Mouse (Mus musculus) lung, embryonic 15.5 days (tissue): ENCODE measurements at regions not wholly inside any gene's neighbourhood (a gene's known extent, or its start where the extent isn't known, plus 50 kb on each side); places are given as distances from the start of the nearest gene placed in this dataset.
"Not testable (repeated sequence)": the region's sequence is repeated elsewhere in the genome, so short reads cannot be mapped to it uniquely, and the experiment has no call there.

Experiments
- ATAC-seq: fragments of 200-750 bp; cut with Nextera tagmentation; 2 replicates; pipeline ENCODE4 v1.8.0; 2017; ENCODE audit warnings: moderate number of reproducible peaks, borderline replicate concordance; ENCODE audit not compliant: low FRiP score, low TSS enrichment; ENCODE audit errors: extremely low read depth
- H3K27ac ChIP-seq: fragments of 300-500 bp; sonication (generic); 2 replicates; pipeline ENCODE4 v1.5.1; 2015; ENCODE audit warnings: moderate library complexity, mild to moderate bottlenecking, inconsistent platforms
- H3K27me3 ChIP-seq: fragments of 300-500 bp; sonication (generic); 2 replicates; pipeline ENCODE4 v1.6.1; 2015; ENCODE audit warnings: inconsistent platforms
- H3K36me3 ChIP-seq: fragments of 300-500 bp; sonication (generic); 2 replicates; pipeline ENCODE4 v1.6.1; 2015; ENCODE audit warnings: inconsistent platforms
- H3K4me1 ChIP-seq: fragments of 300-500 bp; sonication (generic); 2 replicates; pipeline ENCODE4 v1.6.1; 2015; ENCODE audit warnings: inconsistent platforms
- H3K4me2 ChIP-seq: fragments of 300-500 bp; sonication (generic); 2 replicates; pipeline ENCODE4 v1.6.1; 2015; ENCODE audit warnings: inconsistent platforms, mild to moderate bottlenecking, moderate library complexity
- H3K4me3 ChIP-seq: fragments of 300-500 bp; sonication (generic); 2 replicates; pipeline ENCODE4 v1.5.1; 2015; ENCODE audit warnings: mild to moderate bottlenecking, inconsistent platforms
- H3K9ac ChIP-seq: fragments of 300-500 bp; sonication (generic); 2 replicates; pipeline ENCODE4 v1.6.1; 2015; ENCODE audit warnings: inconsistent platforms
- H3K9me3 ChIP-seq: fragments of 300-500 bp; sonication (generic); 2 replicates; pipeline ENCODE4 v1.6.1; 2016; ENCODE audit warnings: inconsistent platforms
- WGBS: fragments of 180-500 bp; shearing (Covaris S2); methylation state at CpG from one replicate; pipeline ENCODE4 v1.1.7; 2015; 5-methylcytosine and 5-hydroxymethylcytosine counted together

GRCm38 (mm10) chr1:42607466-42608043, 88.0 kb upstream of the Pou3f3 start:
- H3K27me3 ChIP-seq, H3K36me3 ChIP-seq, H3K4me2 ChIP-seq, H3K4me1 ChIP-seq, H3K9me3 ChIP-seq, H3K4me3 ChIP-seq, H3K27ac ChIP-seq, H3K9ac ChIP-seq: not testable (repeated sequence)
- WGBS, result 87% methylated on average over 4 of the region's 4 CpGs
- peak; percentile 27; the same call in 1 of the 2 replicates for ATAC-seq

GRCm38 (mm10) chr1:42623766-42624165, 71.8 kb upstream of the Pou3f3 start:
- no peak; the same call in 1 of the 2 replicates for ATAC-seq
- Histone ChIP-seq H3K27me3 (no peaks in the 10 kb centered on the region), H3K27ac (no peak overlapping the region), H3K4me2 (no peak overlapping the region), H3K9me3 (no peaks in the 10 kb centered on the region), H3K36me3 (no peaks in the 10 kb centered on the region), H3K4me1 (peaks cover 8% of the 10 kb centered on the region), H3K4me3 (no peak overlapping the region), H3K9ac (no peak overlapping the region)
- WGBS, result 68% methylated on average over 6 of the region's 6 CpGs

GRCm38 (mm10) chr1:42628800-42629199, 66.8 kb upstream of the Pou3f3 start:
- Histone ChIP-seq H3K36me3 (no peaks in the 10 kb centered on the region), H3K9me3 (no peaks in the 10 kb centered on the region), H3K4me2 (no peak overlapping the region), H3K4me3 (no peak overlapping the region), H3K27ac (no peak overlapping the region), H3K27me3 (no peaks in the 10 kb centered on the region), H3K9ac (no peak overlapping the region), H3K4me1 (peaks cover 17% of the 10 kb centered on the region)
- 34% methylated on average over 12 of the region's 12 CpGs for WGBS
- ATAC-seq, result no peak

- no peaks in the 10 kb centered on the region for H3K36me3 ChIP-seq
- no peak overlapping the region for H3K4me3 ChIP-seq
- peaks cover 15% of the 10 kb centered on the region for H3K4me1 ChIP-seq
- H3K9ac ChIP-seq, result no peak overlapping the region
- 27% methylated on average over 14 of the region's 14 CpGs for whole genome bisulfite sequencing
- no peaks in the 10 kb centered on the region for H3K27me3 ChIP-seq
- H3K4me2 ChIP-seq, result peak overlapping the region; percentile 33
- peak; percentile 60; the same call in 1 of the 2 replicates for ATAC-seq
- no peaks in the 10 kb centered on the region for H3K9me3 ChIP-seq
- H3K27ac ChIP-seq, result peak overlapping the region; percentile 14; the same call in 1 of the 2 replicates
These were observed 65.9 kb upstream of the Pou3f3 start for GRCm38 (mm10) chr1:42629465-42630261.

- Histone ChIP-seq H3K4me2 (no peak overlapping the region), H3K9me3 (no peaks in the 10 kb centered on the region), H3K27ac (no peak overlapping the region), H3K36me3 (no peaks in the 10 kb centered on the region), H3K9ac (no peak overlapping the region), H3K27me3 (no peaks in the 10 kb centered on the region), H3K4me3 (no peak overlapping the region), H3K4me1 (peaks cover 9% of the 10 kb centered on the region)
- ATAC-seq, result no peak
These were observed 63.3 kb upstream of the Pou3f3 start for GRCm38 (mm10) chr1:42632286-42632685.

GRCm38 (mm10) chr1:42636558-42636957, 59.0 kb upstream of the Pou3f3 start:
- WGBS, result 58% methylated on average over 5 of the region's 5 CpGs
- Histone ChIP-seq H3K9me3 (no peaks in the 10 kb centered on the region), H3K27ac (no peak overlapping the region)

More at GRCm38 (mm10) chr1:42636558-42636957, 59.0 kb upstream of the Pou3f3 start:
- no peak overlapping the region for H3K4me3 ChIP-seq
- H3K4me1 ChIP-seq, result no peaks in the 10 kb centered on the region
- H3K36me3 ChIP-seq, result no peaks in the 10 kb centered on the region
- H3K4me2 ChIP-seq, result no peak overlapping the region
- H3K27me3 ChIP-seq, result no peaks in the 10 kb centered on the region
- ATAC-seq, result no peak
- H3K9ac ChIP-seq, result no peak overlapping the region
